ENCODE assay signal across 19 mouse cellular contexts in genomic region chr6:7814146-7814545, GRCm38 (mm10). TPM values are rescaled to one million over a fixed set of nuclear protein-coding genes. Genes with fewer than 3 reads are reported as not detected.
DNase-seq lines count a peak whose midpoint lies in the region; ATAC-seq and TF ChIP-seq lines count a peak whose summit lies in the region.
"Had no signal": no experiment of that assay in that cellular context is flagged by ENCODE, and none has a peak within 500 bp of the region (broad histone marks: within the 10 kb centered on the region; RNA-seq: fewer than 3 reads in every experiment).

No protein-coding gene starts in this region.

- DNase-seq in liver, embryonic 13.5 days: no peak
- no peak for DNase-seq in liver, postnatal 0 days
- no peak for DNase-seq in layer of hippocampus, adult 11-12 months (ENCODE audit: low spot score)
- no peak for DNase-seq in thymus, postnatal 10 days (ENCODE audit: low spot score in 2 of 2)
- DNase-seq: adrenal gland, adult 2 months; adrenal gland, postnatal 10 days; adrenal gland, postnatal 25 days; cerebellum, adult 11 months; cerebellum, adult 18-20 months; cerebellum, adult 8-10 months; cerebellum, adult 9-11 months; cerebellum, postnatal 14 days; cerebellum, postnatal 36 days had no signal

- no peaks in the 10 kb centered on the region for H3K9me3 ChIP-seq in liver, embryonic 13.5 days (replicated peaks)
- H3K9me3 ChIP-seq in liver, postnatal 0 days (ENCODE audit: low read length): no peaks in the 10 kb centered on the region
- H3K9me3 ChIP-seq: embryonic facial prominence, embryonic 10.5 days; embryonic facial prominence, embryonic 12.5 days; forebrain, embryonic 13.5 days; forebrain, embryonic 15.5 days had no signal

- peak; percentile 54; the same call in 1 of the 2 replicates for ATAC-seq in liver, embryonic 13.5 days (ENCODE audit: low read depth)
- no peak for ATAC-seq in liver, postnatal 0 days
- ATAC-seq in common myeloid progenitor, adult 5-6 weeks (replicated peaks; ENCODE audit: low read depth, poor library complexity, severe bottlenecking): peak; percentile 58; the same call in 1 of the 2 replicates
- 0 out of 2 replicates have a peak, but pooled peaks have one; percentile 23 for ATAC-seq in megakaryocyte progenitor cell, adult 5-6 weeks (replicated peaks; ENCODE audit: poor library complexity)
- ATAC-seq: forebrain, embryonic 13.5 days; forebrain, embryonic 15.5 days had no signal

- H3K4me1 ChIP-seq in liver, embryonic 13.5 days (replicated peaks): peaks cover 9% of the 10 kb centered on the region
- H3K4me1 ChIP-seq in liver, postnatal 0 days (ENCODE audit: insufficient read depth): no peaks in the 10 kb centered on the region
- H3K4me1 ChIP-seq: embryonic facial prominence, embryonic 12.5 days; forebrain, embryonic 13.5 days; forebrain, embryonic 15.5 days had no signal

- H3K36me3 ChIP-seq in liver, embryonic 13.5 days: no peaks in the 10 kb centered on the region
- H3K36me3 ChIP-seq in liver, postnatal 0 days (replicated peaks; ENCODE audit: insufficient read depth, low read length): no peaks in the 10 kb centered on the region
- H3K36me3 ChIP-seq: embryonic facial prominence, embryonic 10.5 days; embryonic facial prominence, embryonic 12.5 days; forebrain, embryonic 15.5 days had no signal

- no peak for TF ChIP-seq CTCF in liver, postnatal 0 days (IDR thresholded peaks at IDR 0.05; ENCODE audit: low read depth)

- H3K4me3 ChIP-seq in liver, embryonic 13.5 days (replicated peaks): no peak overlapping the region
- H3K4me3 ChIP-seq in liver, postnatal 0 days (ENCODE audit: low read depth, low read length): no peak overlapping the region
- H3K4me3 ChIP-seq: embryonic facial prominence, embryonic 10.5 days; embryonic facial prominence, embryonic 12.5 days; forebrain, embryonic 13.5 days; forebrain, embryonic 15.5 days had no signal

- H3K27ac ChIP-seq in liver, embryonic 13.5 days: no peak overlapping the region
- H3K27ac ChIP-seq in liver, postnatal 0 days (ENCODE audit: low read depth): no peak overlapping the region
- H3K27ac ChIP-seq: embryonic facial prominence, embryonic 10.5 days; embryonic facial prominence, embryonic 12.5 days; forebrain, embryonic 13.5 days; forebrain, embryonic 15.5 days had no signal

- H3K4me2 ChIP-seq in liver, embryonic 13.5 days: no peak overlapping the region
- H3K4me2 ChIP-seq in liver, postnatal 0 days (ENCODE audit: low read depth, low read length): no peak overlapping the region
- H3K4me2 ChIP-seq: embryonic facial prominence, embryonic 12.5 days; forebrain, embryonic 13.5 days; forebrain, embryonic 15.5 days had no signal

- no peak for TF ChIP-seq EP300 in liver, postnatal 0 days (IDR thresholded peaks at IDR 0.05; ENCODE audit: low read depth)

- WGBS in liver, embryonic 13.5 days (ENCODE audit: insufficient replicate concordance): 2% methylated on average over 2 of the region's 2 CpGs
- WGBS in liver, postnatal 0 days (ENCODE audit: insufficient replicate concordance): 19% methylated on average over 2 of the region's 2 CpGs

- no peak overlapping the region for H3K9ac ChIP-seq in liver, embryonic 13.5 days
- no peak overlapping the region for H3K9ac ChIP-seq in liver, postnatal 0 days (replicated peaks)
- H3K9ac ChIP-seq: embryonic facial prominence, embryonic 12.5 days; forebrain, embryonic 13.5 days; forebrain, embryonic 15.5 days had no signal

- no peaks in the 10 kb centered on the region for H3K27me3 ChIP-seq in liver, embryonic 13.5 days
- no peaks in the 10 kb centered on the region for H3K27me3 ChIP-seq in liver, postnatal 0 days (ENCODE audit: insufficient read depth, low read length)
- H3K27me3 ChIP-seq: embryonic facial prominence, embryonic 12.5 days; forebrain, embryonic 13.5 days; forebrain, embryonic 15.5 days had no signal

RNA-seq across cellular contexts. Expression of gene C1galt1, which starts 30.5 kb away (rescaled TPM):
- polyA plus RNA-seq in liver, embryonic 13.5 days (2015; fragmentation: Nextera tagmentation; extraction: Ambion mirVana): 4.0 and 5.1 TPM in 2 replicates
- 3.4 and 3.9 TPM in 2 replicates for polyA plus RNA-seq in liver, postnatal 0 days (2015; fragmentation: Nextera tagmentation; extraction: Ambion mirVana)
- 37.0 and 40.9 TPM in 2 replicates for total RNA-seq in common myeloid progenitor, adult 5-6 weeks (2017)
- total RNA-seq in megakaryocyte progenitor cell, adult 5-6 weeks (2015): 33.3 TPM in 2 replicates
- 18.9 and 22.4 TPM in 2 replicates for total RNA-seq in megakaryocyte progenitor cell, adult 5-6 weeks (2017)
